Mouse (Mus musculus) neural tube, embryonic 12.5 days (tissue): ENCODE measurements at regions not wholly inside any gene's neighbourhood (a gene's known extent, or its start where the extent isn't known, plus 50 kb on each side); places are given as distances from the start of the nearest gene placed in this dataset.

ENCODE experiments used
- ATAC-seq: fragments of 200-750 bp; cut with Nextera tagmentation; 2 replicates; pipeline ENCODE4 v1.8.0; 2017; ENCODE audit warnings: low read depth, mild to moderate bottlenecking, moderate TSS enrichment, moderate library complexity; ENCODE audit not compliant: low FRiP score
- H3K27ac ChIP-seq: fragments of 300-500 bp; sonication (generic); 2 replicates; pipeline ENCODE4 v1.5.1; 2016
- H3K27me3 ChIP-seq: fragments of 300-500 bp; sonication (generic); replicated peaks from 2 replicates; pipeline ENCODE4 v1.6.1; 2016; ENCODE audit warnings: mild to moderate bottlenecking
- H3K36me3 ChIP-seq: fragments of 300-500 bp; sonication (generic); 2 replicates; pipeline ENCODE4 v1.6.1; 2016; ENCODE audit warnings: mild to moderate bottlenecking
- H3K4me1 ChIP-seq: fragments of 300-500 bp; sonication (generic); 2 replicates; pipeline ENCODE4 v1.6.1; 2016
- H3K4me2 ChIP-seq: fragments of 300-500 bp; sonication (generic); replicated peaks from 2 replicates; pipeline ENCODE4 v1.6.1; 2016; ENCODE audit warnings: mild to moderate bottlenecking
- H3K4me3 ChIP-seq: fragments of 300-500 bp; sonication (generic); 2 replicates; pipeline ENCODE4 v1.5.1; 2016
- H3K9ac ChIP-seq: fragments of 300-500 bp; sonication (generic); 2 replicates; pipeline ENCODE4 v1.6.1; 2016; ENCODE audit warnings: mild to moderate bottlenecking
- H3K9me3 ChIP-seq: fragments of 300-500 bp; sonication (generic); 2 replicates; pipeline ENCODE4 v1.6.1; 2016; ENCODE audit warnings: mild to moderate bottlenecking
- WGBS: fragments of 180-500 bp; shearing (Covaris S2); methylation state at CpG from one replicate; pipeline ENCODE4 v1.1.7; 2016; 5-methylcytosine and 5-hydroxymethylcytosine counted together

DNA sequence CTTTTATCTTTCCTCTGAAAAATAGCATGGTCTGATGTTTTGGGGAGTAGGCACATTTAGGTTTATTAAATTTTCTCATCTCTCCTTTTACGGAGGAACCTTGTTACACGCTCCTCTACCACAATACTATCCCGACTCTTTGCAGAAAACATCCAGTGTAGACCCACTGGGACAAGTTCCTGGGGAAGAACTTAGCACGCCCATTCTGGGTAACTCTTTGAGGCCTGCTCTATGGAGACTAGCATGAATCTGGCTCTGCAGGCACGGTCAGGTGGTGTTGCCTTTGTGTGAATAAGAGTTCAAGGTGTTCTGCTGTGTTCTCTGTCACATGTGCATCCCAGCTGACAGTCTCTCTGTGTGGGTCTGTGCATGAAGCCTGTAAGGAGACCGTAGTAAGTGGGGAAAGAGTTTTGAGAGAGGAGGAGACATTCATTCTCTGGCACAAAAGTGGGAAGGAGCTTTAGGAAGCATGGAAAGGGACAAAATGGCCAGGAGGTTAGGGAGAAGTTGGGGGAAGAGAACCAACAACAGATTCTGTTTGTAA, 105.2 kb upstream of the Satb2 start:
- no peak overlapping the region for H3K4me3 ChIP-seq
- ATAC-seq = peak; percentile 25; the same call in 1 of the 2 replicates
- no peak overlapping the region for H3K27ac ChIP-seq
- peak overlapping the region; percentile 49 for H3K4me2 ChIP-seq
- no peaks in the 10 kb centered on the region for H3K9me3 ChIP-seq
- H3K27me3 ChIP-seq = no peaks in the 10 kb centered on the region
- H3K4me1 ChIP-seq = peaks cover 4% of the 10 kb centered on the region; the same call in 1 of the 2 replicates
- H3K36me3 ChIP-seq = no peaks in the 10 kb centered on the region
- 82% methylated on average over 6 of the region's 6 CpGs for WGBS
- H3K9ac ChIP-seq = no peak overlapping the region

DNA sequence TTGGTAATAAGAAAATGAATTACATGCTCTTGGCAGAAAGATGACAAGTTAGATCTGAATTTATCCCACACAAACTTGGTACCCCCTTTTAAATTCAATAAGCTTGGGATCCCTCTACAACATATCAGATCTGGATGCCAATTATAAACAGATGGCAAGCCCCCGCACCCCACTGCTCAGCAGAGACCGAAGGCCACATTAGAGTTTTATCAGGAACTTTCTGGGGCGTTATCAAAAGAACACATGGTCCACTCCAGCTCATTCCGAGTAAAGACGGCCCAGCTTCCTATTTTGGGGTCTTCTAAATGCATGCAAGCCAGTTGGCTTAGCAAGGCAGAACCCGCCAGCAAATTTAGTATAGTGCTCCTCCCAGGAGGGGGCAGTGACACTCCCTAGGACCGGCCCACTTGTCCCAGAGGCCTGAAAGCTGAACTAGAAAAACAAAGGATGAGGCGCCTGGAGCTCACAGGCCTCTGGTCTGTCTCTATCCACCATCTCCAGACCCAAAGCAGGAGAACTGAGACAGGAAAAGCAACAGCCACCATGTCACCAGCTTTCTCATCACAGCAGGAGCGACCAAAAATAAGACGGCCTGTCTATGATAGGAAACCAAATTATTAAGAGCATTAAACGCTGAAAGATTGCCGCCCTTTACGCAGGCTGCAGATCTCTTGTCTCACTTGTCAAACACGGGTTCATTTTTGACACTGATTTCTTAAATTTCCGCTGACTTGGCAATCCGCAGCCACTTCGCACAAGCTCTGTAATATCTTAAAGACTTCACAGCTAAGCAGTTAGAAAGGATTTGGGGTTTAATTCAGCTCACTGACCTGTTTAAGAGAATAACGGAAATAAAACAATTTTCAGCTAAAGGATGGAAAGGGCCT, 117.2 kb upstream of the Satb2 start:
- no peaks in the 10 kb centered on the region for H3K27me3 ChIP-seq
- no peak overlapping the region for H3K27ac ChIP-seq
- peaks cover 14% of the 10 kb centered on the region; the same call in 1 of the 2 replicates for H3K4me1 ChIP-seq
- no peaks in the 10 kb centered on the region for H3K36me3 ChIP-seq
- 72% methylated on average over 18 of the region's 18 CpGs for WGBS
- ATAC-seq = no peak; the same call in 1 of the 2 replicates
- no peaks in the 10 kb centered on the region for H3K9me3 ChIP-seq
- H3K4me3 ChIP-seq = no peak overlapping the region
- H3K9ac ChIP-seq = no peak overlapping the region
- H3K4me2 ChIP-seq = no peak overlapping the region

DNA sequence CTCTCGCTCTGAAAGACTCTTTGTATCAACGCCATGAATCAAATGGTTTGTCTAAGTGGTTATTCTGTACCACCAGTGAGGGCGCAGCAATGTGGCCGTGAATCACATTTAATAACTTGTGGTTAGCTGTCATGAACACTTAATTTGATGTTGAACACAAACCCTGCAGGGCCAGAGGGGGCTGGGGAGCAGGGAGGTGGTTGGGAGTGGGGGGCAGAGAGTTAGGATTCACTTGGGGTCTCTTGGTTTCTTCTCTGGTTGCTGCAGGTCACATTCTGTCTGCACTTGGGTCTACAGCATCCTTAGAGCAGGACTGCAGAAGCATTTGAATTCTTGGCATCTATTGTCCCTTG, 117.8 kb upstream of the Satb2 start:
- ATAC-seq = no peak
- Histone ChIP-seq H3K4me1 (peaks cover 14% of the 10 kb centered on the region; the same call in 1 of the 2 replicates), H3K27me3 (no peaks in the 10 kb centered on the region), H3K4me2 (no peak overlapping the region), H3K27ac (no peak overlapping the region), H3K9me3 (no peaks in the 10 kb centered on the region), H3K4me3 (no peak overlapping the region), H3K9ac (no peak overlapping the region), H3K36me3 (no peaks in the 10 kb centered on the region)
- WGBS = 53% methylated on average over 4 of the region's 4 CpGs

DNA sequence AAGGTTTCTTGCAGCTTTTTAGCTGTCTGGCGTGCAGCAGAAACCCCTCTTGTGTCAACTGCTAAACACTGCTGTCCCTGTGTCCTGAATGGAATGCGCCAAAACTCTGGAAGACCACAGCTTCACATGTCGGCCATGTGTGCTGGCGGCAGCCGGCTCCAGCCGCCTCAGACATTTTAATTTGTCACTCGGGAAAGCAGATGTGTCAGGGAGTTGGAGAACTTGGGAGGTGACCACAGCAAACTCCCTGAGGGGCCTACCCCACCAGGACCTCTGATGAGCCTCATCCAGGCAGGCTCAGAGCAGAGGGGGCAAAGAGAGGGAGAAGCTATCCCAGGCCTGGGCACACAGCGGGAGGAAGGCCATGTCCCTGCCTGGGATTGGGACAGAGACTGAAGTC, 118.3 kb upstream of the Satb2 start:
- Histone ChIP-seq H3K9me3 (no peaks in the 10 kb centered on the region), H3K4me2 (no peak overlapping the region), H3K36me3 (no peaks in the 10 kb centered on the region), H3K27ac (no peak overlapping the region), H3K9ac (no peak overlapping the region), H3K27me3 (no peaks in the 10 kb centered on the region), H3K4me1 (peaks cover 14% of the 10 kb centered on the region; the same call in 1 of the 2 replicates), H3K4me3 (no peak overlapping the region)
- ATAC-seq = no peak
- 65% methylated on average over 8 of the region's 8 CpGs for WGBS

DNA sequence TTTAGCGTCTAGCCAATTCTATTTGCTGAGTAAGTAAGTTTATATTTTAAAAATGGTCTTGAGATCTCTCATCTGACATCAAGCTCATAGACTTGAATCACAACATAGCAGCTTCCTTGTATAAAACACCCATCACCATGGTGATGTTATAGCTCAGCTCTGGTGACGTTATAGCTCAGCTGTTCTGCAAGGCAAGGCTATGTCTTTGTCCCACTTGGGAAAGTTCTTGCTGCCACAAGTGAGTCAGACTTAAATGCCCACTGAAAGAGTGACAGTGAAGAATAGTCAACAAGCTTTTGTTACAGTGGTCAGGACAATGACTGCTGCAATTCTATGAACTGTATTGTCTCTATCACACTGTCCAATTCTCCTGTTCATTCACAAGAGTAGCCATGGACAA, 122.2 kb upstream of the Satb2 start:
- Histone ChIP-seq H3K4me1 (peaks cover 12% of the 10 kb centered on the region; the same call in 1 of the 2 replicates), H3K9me3 (no peaks in the 10 kb centered on the region), H3K4me2 (no peak overlapping the region), H3K27me3 (no peaks in the 10 kb centered on the region), H3K4me3 (no peak overlapping the region), H3K36me3 (no peaks in the 10 kb centered on the region), H3K27ac (no peak overlapping the region), H3K9ac (no peak overlapping the region)
- no peak; the same call in 1 of the 2 replicates for ATAC-seq
- 58% methylated on average over 2 of the region's 2 CpGs for WGBS

DNA sequence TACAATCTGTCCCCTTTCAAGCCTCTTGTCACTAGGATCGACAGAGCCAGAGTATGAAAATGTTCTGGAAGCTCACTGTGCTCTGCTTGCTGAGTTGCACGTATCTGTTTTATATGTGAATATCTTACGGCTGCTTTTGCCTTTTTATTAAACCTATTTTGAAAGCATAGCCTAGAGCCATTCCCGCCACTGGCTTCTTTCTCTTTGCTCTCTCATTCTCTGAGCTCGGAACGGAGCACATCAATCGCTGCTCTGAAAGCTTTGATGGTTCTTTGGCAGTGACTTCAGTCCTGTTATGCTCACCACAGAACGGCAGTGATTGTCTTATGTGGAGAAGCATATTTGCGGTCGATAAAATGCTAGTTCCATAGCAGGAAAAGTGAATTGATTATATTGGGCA, 128.9 kb upstream of the Satb2 start:
- no peak overlapping the region for H3K4me2 ChIP-seq
- no peak for ATAC-seq
- 75% methylated on average over 10 of the region's 10 CpGs for WGBS
- H3K36me3 ChIP-seq = no peaks in the 10 kb centered on the region
- H3K9me3 ChIP-seq = 0 out of 2 replicates have a peak, but pooled peaks cover 4% of the 10 kb centered on the region
- no peak overlapping the region for H3K9ac ChIP-seq
- H3K27me3 ChIP-seq = no peaks in the 10 kb centered on the region
- H3K4me1 ChIP-seq = no peaks in the 10 kb centered on the region
- no peak overlapping the region for H3K4me3 ChIP-seq
- H3K27ac ChIP-seq = no peak overlapping the region

DNA sequence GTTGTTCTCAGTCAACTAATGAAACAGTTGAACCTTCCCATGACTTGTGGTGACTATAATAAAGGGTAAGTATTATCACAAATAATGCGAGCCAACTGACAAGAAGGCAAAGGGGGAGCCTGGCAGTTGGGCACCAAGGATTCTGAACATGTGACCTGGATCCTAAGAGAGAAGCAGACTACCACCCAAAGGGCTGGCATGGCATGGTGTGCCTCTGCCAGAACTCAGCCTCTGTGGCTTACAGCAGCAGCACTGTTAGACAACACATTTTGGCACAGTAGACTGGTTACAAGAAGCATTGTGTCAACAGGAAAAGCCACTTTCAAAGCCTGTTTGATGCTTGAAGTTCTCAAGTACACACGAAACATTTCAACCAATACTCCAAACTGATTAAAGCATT, 142.2 kb upstream of the Satb2 start:
- 89% methylated on average over 2 of the region's 2 CpGs for WGBS
- Histone ChIP-seq H3K4me3 (no peak overlapping the region), H3K4me2 (no peak overlapping the region), H3K27me3 (no peaks in the 10 kb centered on the region), H3K9ac (no peak overlapping the region), H3K36me3 (no peaks in the 10 kb centered on the region), H3K4me1 (no peaks in the 10 kb centered on the region), H3K9me3 (no peaks in the 10 kb centered on the region), H3K27ac (no peak overlapping the region)
- ATAC-seq = no peak

DNA sequence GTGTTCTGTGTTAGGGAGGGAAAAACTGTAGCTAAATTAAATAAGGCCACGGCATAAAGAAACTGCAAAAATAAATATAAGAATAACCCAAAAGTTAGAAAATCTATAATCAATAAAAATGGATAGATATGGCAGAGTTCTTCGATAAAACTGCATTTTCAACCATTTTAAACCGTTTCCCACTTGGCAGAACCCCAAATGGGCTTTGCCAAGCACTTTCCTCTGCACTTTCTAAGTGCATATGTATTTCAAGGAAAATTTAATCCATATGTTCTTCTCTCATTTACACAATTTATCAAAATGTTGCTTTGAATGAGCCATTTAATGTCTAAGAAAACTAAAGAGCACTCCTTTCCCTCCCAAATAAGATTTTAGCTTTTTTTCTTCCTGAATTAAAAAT, 165.7 kb upstream of the Satb2 start:
- H3K4me1 ChIP-seq = no peaks in the 10 kb centered on the region
- no peak overlapping the region for H3K4me2 ChIP-seq
- no peaks in the 10 kb centered on the region for H3K27me3 ChIP-seq
- no peak for ATAC-seq
- no peaks in the 10 kb centered on the region for H3K9me3 ChIP-seq
- H3K9ac ChIP-seq = no peak overlapping the region
- WGBS = 90% methylated on average over 3 of the region's 3 CpGs
- no peak overlapping the region for H3K27ac ChIP-seq
- no peak overlapping the region for H3K4me3 ChIP-seq
- H3K36me3 ChIP-seq = no peaks in the 10 kb centered on the region

DNA sequence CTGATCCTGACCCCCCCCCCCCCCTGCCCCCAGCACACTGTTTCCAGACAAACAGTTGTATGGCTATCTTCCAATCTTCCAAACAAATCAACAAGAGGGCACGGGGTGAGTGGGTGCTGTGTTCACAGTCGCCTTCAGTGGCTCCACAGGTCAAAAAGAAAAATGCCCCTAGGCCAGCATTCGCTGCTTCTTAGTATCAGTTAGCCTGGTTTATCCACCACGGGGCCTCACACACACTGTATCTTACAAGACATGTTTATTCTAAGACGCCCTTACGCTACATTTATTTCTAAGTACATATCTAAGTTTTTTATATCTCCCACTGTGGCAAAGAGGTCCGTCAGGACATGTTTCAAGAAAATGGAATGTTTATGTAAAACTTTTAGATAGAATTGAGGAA, 177.4 kb upstream of the Satb2 start:
- H3K9ac ChIP-seq = no peak overlapping the region
- no peaks in the 10 kb centered on the region for H3K9me3 ChIP-seq
- no peak for ATAC-seq
- H3K27ac ChIP-seq = no peak overlapping the region
- H3K36me3 ChIP-seq = no peaks in the 10 kb centered on the region
- no peak overlapping the region for H3K4me3 ChIP-seq
- 90% methylated on average over 7 of the region's 7 CpGs for WGBS
- no peaks in the 10 kb centered on the region for H3K27me3 ChIP-seq
- H3K4me1 ChIP-seq = no peaks in the 10 kb centered on the region; the same call in 1 of the 2 replicates
- H3K4me2 ChIP-seq = no peak overlapping the region

DNA sequence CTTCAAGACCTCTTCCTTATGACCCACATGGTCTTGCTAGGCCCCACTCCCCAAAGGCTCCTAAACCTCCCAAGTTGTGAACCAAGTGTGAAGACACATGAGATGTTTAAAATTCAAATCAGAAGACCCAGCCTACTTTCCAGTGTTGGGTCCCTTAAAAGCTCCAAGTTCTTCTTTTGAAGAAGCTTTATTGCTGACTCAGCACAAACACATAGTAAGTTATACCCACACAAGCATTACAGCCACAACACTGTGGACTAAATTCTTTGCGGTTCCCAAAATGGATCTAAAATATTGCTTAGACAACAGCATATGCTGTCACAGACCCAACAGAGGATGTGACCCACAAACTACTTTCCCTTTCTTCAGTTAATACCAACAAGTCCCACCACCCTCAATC, 186.0 kb upstream of the Satb2 start:
- 100% methylated on average over 1 of the region's 1 CpGs for WGBS
- H3K4me2 ChIP-seq = no peak overlapping the region
- no peaks in the 10 kb centered on the region for H3K36me3 ChIP-seq
- no peak overlapping the region for H3K9ac ChIP-seq
- no peak for ATAC-seq
- no peaks in the 10 kb centered on the region for H3K4me1 ChIP-seq
- no peaks in the 10 kb centered on the region for H3K27me3 ChIP-seq
- H3K4me3 ChIP-seq = no peak overlapping the region
- H3K9me3 ChIP-seq = no peaks in the 10 kb centered on the region
- no peak overlapping the region for H3K27ac ChIP-seq

DNA sequence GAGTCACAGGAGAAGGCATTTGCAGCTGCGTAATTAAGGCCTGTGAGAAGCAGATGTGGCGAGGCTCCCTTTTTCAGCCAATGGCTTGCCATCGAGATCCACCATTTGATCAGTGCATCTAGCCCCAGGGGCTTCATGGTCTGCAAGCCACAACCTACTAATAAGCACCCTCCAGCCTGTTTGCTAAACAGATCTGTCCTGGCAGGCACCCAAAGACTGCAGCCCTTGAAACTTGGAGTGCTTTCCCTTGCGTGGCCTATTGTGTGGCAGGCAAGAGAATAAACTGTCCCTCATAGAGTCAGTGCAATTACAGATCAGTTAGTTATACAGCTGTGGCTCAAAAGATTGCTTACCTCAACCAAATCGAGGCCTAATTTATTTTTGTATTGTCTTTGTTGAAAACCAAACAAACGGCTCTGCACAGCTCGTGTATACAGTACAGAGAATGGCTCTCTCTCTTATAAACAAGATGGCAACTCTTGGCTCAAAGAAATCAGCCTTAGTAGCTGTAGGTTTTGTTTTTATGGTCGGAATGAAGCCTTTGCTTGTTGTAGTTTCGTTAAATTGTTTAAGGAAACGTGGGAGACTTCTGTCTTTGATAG, 195.9 kb upstream of the Satb2 start:
- Histone ChIP-seq H3K4me3 (no peak overlapping the region), H3K27ac (no peak overlapping the region), H3K9ac (no peak overlapping the region), H3K4me2 (no peak overlapping the region), H3K27me3 (no peaks in the 10 kb centered on the region), H3K4me1 (no peaks in the 10 kb centered on the region), H3K9me3 (no peaks in the 10 kb centered on the region), H3K36me3 (no peaks in the 10 kb centered on the region)
- WGBS = 72% methylated on average over 10 of the region's 10 CpGs
- peak; percentile 50; the same call in 1 of the 2 replicates for ATAC-seq

DNA sequence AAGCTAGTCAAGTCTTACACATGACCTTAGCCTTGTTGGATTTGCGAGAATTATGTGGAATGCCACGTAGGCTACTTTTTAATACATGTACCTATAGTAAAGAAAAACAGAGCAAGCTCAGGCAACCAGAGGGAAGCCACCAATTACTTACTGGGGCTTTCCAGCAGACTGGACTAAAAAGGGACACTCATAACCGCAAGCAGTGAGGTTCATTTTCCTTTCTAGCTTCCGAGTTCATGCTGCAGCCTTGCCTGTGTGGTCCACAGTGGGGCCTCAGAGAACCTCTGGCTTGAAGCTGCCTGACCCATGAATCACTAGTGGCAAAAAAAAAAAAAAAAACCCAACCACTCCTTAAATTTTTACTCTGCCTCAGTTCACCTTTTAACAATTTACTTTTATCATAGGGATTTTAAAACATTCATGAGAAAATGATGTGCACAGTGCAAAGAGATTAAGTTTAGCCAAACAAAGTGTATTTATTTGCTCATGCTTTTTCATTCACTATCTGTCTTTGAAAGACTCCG, 188.6 kb upstream of the 1700066M21Rik start:
- Histone ChIP-seq H3K4me1 (no peaks in the 10 kb centered on the region), H3K27ac (no peak overlapping the region), H3K4me3 (no peak overlapping the region), H3K9ac (no peak overlapping the region), H3K36me3 (no peaks in the 10 kb centered on the region), H3K9me3 (no peaks in the 10 kb centered on the region), H3K27me3 (no peaks in the 10 kb centered on the region), H3K4me2 (no peak overlapping the region)
- WGBS = 88% methylated on average over 5 of the region's 5 CpGs
- ATAC-seq = no peak
